Mouse (Mus musculus): Measurements from ENCODE around the gene Pip4k2b.
A peak's percentile ranks its signal among the peaks of the same experiment; 100 is the strongest.
"Not testable (repeated sequence)": the region's sequence is repeated elsewhere in the genome, so short reads cannot be mapped to it uniquely, and the experiment has no call there.

Pip4k2b gene

DNA sequence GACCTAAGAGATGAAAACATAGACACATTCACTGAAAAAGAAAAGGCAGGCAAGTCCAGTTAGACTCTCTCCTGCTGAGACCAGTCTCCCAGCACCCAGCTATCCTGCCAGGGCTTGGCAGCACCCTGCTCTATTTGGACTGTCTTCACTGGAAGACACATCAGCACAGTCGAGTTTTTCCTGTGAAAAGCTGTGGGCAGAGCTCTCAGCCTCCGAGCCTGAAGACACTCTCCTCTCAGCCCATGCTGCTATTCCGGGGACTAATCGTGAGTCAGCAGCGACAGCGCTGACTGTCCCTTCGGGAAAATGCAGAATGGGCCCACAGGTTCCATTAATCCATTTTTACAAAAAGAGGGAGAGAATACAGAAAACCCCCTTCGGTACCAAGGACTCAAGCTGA lies 8.8 kb upstream of the Pip4k2b start:
- peak in 1 of 2 experiments; percentile 30 for DNase-seq (ENCODE audit: low spot score in 2 of 2)

DNA sequence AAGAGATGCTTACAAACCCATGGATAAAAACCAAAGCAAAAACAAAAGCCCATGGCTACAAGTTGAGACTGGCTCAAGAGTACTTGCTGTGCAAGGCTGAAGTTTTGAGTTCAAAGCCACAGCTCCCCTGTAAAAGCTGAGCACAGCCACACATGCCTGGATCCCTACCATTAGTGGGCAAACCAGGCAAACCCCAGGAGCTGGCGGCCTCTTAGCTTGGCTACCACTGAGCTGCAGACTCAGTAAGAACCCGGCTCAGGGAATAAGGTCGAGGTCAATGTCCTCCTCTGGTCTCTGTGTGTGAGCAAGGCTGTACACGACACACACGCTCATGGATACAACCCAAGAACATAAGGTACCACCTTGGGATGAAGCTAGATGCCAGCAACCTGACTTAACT lies 4.0 kb upstream of the Pip4k2b start:
- no peak for DNase-seq (ENCODE audit: low spot score in 2 of 2)

DNA sequence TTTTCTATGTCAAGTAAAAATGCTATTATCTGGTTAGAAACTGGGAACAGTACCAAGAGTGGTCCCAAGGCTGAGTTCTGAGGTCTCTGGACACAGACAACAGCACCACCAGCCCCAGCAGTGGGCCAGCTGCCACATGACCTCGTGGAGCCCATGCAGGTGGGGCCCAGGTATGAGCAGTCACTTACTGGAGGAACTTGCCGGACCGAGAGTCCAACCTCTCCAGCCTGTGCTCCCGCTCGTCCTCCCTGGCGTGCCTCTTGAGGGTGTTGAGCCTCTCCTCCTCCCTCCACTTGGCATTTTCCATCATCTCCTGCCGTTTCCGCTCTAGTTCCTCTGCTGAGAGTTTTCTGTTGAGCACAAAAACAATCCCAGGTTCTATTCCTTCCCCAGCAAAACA lies 3.3 kb upstream of the Pip4k2b start:
- no peak for DNase-seq (ENCODE audit: low spot score in 2 of 2)

DNA sequence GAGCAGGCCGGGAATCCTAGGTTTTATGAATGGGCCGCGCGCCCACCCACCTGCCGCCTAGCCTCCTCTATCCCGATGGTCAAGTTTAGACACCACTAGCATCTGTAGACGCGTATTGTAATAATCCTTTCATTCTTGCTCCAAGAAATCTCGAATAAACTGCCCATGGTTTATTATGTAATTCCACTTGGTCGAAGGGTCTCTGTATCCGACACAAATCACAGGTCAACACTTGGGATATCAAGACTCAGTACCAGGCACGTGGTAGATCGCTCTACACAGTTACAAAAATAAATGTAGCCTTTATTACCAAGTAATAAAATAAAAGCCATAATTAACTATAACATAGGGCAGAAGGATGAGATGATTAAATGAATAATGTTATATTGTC lies 822 bp upstream of the Pip4k2b start:
- no peak for DNase-seq (ENCODE audit: low spot score in 2 of 2)

DNA sequence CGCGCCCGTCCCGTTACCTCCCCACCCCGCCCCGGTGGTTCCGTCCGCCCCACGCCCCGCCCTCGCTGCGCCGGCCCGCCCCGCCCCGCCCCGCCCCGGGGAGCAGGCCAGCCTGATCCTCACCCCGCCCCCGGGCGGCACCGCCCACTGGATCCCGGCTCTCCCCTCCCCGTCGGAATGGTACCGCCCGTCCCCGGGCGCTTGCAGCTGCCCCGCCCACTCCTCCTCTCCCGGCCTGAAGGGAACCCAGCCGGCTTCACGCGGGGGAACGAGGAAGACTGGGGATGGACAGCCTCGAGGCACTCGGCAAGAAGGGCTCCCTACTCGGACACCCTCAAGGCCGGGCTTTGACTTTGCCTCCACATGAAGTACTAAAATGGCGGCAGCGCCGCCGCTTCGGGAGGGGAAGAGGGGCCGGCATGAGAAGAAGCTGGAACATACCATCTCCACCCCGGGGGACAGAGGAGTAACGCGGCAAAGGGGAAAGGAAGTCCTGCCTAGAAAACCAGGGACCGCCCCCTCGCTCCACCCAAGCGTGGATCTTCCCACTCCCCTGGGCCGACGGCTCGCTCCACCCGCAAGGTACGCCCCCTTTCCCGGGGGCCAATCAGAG lies 320 bp upstream of the Pip4k2b start:
- DNase-seq (ENCODE audit: low spot score in 2 of 2): peak; percentile 95 to 97

DNA sequence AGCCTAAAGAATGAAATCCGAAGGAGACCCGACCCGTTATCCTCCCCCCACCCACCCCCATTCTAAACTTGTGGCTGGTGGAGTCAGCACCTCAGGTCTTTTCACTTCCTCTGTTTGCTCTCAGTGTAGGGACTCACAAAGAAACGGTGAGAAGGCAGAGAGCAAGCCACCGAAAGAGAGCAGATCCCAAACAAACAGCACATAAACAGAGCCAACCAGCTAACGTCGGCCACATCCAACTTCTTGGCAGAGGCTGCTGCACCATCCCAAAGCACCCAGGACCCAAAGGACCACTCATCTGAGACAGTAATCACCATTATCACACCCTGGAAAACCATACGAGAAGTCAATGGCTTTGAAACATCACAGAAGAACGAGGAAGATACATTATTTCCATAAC lies 1.1 kb downstream of the Pip4k2b start:
- no peak for DNase-seq (ENCODE audit: low spot score in 2 of 2)

DNA sequence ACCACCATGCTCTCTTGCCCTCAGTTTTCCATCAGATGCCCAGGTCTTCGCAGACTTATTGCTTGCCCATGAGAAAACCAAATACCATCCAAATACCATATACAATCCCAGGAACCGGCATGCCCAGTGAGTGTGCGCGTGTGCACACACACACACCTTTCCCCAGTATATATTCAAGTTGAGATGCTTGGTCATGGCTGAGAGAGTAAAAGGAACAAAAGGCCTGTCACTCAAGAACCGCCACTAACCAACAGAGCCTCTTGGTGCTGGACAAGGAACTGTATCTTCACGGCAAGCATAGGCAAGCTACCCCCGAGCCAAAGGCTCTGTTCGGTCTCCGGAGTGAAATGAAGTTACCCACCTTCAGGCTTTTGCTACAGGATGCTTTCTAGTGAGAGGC lies 1.9 kb downstream of the Pip4k2b start:
- DNase-seq (ENCODE audit: low spot score in 2 of 2): no peak

DNA sequence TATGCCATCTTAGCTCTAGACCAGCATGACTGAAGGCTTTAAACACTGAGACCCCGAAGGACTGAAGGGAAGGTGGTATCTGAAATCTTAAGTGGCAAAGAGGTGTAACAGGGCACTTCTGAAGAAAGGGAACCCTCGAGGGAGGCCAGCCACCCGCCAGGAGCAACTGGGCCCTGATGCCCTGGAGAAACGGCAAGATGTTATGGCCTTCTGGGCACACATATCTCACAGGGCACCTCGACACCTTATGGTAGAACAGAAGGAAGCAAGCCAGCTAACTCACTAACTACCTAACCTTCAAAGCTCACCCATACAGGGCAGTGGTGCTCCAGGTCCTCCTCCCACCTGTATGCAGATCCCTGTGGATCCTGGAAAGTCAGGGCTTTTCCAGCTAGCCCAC lies 2.3 kb downstream of the Pip4k2b start:
- no peak for DNase-seq (ENCODE audit: low spot score in 2 of 2)

DNA sequence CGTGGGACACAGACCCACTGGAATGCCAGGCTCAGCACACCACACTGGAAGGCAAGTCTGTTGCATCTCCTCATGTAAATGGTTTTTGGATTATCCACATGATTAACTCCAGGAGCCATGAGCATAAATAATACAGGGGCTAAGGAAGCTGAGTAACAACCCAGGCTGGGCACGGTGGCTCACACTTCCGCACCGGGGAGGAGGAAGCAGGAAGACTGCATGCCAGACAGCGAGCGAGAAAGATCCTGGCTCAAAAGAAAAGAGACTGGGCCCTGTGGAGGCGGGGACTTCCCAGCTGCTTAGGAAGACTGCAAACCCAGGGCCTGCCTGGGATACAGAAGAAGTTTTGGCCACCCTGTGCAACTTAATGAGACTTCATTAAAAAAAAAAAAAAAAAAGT lies 4.3 kb downstream of the Pip4k2b start:
- DNase-seq (ENCODE audit: low spot score in 2 of 2): no peak

DNA sequence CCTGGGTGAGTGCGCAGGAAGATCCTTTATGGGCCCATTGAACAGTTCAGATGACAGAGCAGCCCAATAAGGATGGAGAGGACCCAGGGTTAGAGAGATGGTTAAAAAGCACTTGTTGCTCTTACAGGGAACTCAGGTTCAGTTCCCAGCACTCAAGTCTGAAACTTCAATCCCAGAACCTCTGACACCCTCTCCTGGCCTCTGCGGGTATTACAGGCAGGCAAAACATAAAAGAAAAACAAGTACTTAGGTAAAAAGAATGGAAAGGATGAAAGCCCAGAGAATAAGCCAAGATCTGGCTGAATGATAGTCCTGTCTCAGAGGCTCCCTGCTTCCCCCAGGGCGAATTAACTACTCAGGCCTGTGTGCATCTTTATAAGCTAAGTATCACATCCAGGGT lies 5.3 kb downstream of the Pip4k2b start:
- no peak for DNase-seq (ENCODE audit: low spot score in 2 of 2)

DNA sequence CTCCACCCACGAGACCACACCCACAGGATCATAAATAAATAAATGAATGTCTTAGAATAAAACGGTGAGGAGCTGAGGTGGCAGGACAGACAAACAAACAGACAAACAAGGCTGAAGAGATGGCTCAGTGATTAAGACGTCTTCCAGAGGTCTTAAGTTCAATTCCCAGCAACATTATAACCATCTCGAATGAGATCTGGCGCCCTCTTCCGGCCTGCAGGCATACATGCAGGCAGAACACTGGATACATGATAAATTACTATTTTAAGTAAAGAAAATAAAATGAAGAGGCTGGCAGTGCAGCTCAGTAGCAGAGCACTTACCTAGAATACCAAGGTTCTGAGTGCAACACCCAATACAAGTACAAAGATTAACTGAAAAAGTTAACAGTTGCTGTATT lies 5.8 kb downstream of the Pip4k2b start:
- no peak for DNase-seq (ENCODE audit: low spot score in 2 of 2)

DNA sequence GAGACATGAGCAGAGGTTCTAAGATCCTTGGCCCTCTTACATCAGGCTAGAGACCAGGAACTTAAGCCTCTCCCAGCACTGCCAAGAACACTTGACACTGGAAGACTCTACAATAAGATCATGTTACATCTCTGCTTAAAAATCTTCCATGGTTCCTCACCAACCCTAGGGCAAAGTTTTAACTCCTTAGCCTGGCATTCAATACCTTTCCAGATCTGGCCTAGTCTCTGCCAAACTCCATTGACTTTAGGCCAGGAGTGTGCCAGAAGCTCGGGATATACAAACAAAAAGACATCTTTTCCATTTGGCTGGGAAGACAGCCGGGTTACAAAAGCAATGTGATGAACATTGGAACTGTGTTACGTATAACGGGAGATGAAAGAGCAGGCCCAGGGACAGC lies 6.9 kb downstream of the Pip4k2b start:
- DNase-seq (ENCODE audit: low spot score in 2 of 2): no peak

DNA sequence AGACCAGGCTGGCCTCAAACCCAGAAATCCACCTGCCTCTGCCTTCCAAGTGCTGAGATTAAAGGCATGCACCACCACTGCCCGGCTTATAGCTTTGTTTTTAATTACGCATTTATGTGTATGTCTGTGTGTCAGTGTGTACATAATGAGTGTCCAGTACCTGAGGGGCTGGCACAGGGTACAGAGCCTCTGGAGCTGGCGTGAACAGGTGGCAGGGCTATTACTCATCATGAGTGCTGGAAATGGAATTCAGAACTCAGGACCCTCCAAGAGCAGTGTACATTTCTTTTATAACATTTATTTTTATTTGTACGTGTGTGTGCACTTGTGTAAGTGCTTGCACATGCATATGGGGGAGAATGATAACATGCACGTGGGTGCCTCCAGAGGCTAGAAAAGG lies 7.9 kb downstream of the Pip4k2b start:
- no peak for DNase-seq (ENCODE audit: low spot score in 2 of 2)

DNA sequence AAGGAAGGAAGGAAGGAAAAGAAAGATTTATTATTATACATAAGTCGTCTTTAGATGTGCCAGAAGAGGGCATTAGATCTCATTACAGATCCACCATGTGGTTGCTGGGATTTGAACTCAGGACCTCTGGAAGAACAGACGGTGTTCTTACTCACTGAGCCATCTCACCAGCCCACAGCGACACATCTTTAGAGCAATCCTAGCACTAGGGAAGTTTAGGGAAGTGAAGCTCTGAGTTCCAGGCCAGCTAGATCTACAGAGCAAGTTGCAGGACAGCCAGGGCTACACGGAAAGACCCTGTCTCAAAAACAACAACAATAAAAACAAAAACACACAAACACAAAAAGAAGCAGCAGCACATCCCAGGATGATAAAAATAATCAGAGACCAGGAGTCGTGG lies 9.7 kb downstream of the Pip4k2b start:
- not testable (repeated sequence) for DNase-seq (ENCODE audit: low spot score in 2 of 2)

DNA sequence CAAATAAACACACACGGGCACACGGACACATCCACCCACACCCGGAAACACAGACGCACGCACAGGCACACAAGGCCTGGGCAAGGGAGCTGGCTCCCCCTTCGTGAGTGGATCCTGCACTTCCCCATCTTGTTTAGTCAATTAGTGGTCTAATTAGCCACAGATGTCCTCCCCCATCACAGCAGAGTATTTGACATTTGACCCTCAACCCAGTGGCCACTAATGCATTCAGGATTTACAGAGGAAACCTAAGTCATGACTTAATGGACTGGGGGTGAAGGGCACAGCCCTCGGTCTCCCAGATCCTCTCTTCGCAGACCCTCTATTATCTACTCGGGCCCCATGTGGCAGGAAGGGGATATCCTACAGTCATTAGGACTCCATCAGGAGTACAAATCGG lies 10.8 kb downstream of the Pip4k2b start:
- DNase-seq (ENCODE audit: low spot score in 2 of 2): no peak

DNA sequence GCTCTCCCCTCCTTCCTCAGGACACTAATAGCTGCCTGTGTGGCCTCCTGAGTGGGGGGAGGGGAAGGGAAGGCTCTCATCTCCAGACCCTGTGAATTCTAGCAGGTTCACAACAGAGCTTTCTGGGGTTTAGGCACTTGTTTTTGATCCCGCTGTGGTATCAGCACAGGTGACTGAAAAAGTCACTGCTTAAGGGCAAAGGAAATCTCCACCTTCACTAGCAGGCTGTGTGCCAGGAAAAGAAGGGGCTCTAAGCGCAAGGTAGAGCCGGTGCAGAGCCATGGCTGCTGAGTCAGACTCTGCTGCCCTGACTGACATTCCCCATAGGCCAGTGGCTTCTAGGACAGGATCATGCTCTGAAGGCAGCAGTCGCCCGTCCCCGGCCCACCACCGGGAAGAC lies 15.8 kb downstream of the Pip4k2b start:
- DNase-seq (ENCODE audit: low spot score in 2 of 2): no peak

DNA sequence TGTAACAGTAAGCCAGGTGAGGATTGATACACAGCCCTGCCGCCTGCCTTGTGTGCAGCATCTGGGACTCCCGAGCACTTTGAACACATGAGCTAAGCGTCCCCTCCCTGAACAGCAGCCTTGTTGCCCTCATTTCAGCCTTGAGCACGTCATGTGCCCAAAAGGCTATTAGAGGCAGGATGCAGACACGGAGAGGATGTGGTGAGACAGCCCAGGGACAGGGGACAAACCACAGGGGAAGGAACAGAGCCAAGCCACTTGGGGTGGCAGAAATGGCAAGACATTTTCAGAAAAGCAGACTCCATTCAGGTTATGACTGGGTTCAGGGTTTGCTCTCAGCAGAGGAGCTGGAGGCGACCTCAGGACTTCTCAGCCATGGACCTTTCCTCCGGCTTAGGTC lies 16.2 kb downstream of the Pip4k2b start:
- no peak for DNase-seq (ENCODE audit: low spot score in 2 of 2)

DNA sequence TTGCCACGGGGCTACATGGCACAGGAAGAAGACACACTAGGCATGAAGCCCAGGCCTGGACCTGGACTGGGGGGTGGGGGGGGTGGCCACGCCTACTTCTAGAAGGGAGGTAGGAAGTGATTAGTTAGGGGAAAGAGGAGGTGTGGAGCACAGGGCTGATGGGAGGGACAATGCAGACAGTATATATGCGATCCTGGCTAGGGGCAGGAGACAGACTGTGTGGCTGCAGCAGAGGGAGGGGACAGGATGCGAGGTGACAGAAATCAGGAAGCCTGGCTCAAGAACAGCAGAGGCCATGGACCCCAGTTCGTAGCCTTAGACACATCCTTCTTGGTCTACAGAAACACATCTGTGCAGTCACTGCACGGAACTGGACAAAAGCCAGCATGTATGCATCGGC lies 20.8 kb downstream of the Pip4k2b start:
- DNase-seq (ENCODE audit: low spot score in 2 of 2): no peak

DNA sequence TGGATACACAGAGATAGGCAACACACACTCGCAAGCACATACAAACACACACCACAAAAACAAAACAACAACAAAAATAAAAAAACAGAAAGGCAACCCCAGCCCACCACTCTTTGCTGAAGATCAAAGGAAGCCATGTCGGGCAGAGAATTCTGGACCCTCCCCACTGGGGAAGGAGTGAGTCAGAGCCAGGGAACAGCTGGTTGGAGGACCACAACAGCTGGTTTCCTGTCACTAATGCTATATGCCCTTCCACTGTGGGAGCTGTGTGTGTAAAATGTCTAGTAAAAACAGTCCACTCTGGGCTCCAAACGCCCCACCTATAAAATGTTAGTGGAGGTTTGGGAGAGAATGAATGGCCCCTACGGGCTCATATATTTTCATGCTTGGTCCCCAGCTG lies 23.2 kb downstream of the Pip4k2b start:
- no peak for DNase-seq (ENCODE audit: low spot score in 2 of 2)

DNA sequence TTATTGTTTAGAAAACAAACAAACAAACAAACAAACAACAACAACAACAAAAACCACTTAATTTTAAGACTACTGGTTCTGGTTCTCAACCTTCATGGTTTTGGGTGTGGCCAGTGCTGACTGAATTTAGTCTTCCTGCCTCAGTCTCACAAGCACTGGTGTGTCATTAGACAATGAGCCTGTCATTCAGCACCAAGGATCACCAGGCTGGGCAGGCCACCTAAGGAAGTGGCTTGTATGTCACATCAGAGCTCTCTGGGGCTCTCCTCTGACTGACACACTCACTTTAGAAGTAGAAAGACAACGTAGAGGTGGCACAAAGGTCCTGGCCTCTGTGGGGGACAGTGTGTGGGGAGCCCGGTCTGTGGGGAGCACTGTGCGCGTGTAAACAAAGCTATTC lies 25.5 kb downstream of the Pip4k2b start:
- no peak for DNase-seq (ENCODE audit: low spot score in 2 of 2)

DNA sequence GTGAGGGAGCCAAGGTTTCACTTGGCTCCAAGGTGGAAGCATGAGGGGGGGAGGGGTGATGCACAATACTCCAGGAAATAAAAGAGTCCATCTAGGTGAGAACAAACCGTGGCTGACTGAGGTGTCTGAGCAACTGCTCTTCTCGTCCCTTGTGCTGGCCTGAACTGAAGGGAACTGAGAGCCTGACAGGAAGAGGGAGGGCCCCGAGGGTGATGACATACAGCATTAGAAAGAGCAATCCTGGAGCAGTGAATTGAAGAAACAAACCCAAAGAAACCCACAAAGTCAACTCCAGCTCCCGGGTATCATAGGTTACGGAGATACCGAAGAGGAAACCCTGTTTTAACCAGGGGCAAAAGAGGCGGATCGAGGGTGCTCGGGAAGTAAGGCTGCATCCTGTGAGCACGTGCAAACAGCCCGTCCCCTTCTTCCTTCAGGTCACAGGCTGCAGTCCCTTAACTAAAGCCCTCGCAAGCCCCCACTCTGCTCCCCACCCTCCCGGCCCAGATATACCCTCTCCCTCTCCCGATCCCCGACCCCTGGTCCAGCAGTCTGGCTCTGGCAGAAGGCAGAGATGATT lies 26.1 kb downstream of the Pip4k2b start:
- DNase-seq (ENCODE audit: low spot score in 2 of 2): no peak

DNA sequence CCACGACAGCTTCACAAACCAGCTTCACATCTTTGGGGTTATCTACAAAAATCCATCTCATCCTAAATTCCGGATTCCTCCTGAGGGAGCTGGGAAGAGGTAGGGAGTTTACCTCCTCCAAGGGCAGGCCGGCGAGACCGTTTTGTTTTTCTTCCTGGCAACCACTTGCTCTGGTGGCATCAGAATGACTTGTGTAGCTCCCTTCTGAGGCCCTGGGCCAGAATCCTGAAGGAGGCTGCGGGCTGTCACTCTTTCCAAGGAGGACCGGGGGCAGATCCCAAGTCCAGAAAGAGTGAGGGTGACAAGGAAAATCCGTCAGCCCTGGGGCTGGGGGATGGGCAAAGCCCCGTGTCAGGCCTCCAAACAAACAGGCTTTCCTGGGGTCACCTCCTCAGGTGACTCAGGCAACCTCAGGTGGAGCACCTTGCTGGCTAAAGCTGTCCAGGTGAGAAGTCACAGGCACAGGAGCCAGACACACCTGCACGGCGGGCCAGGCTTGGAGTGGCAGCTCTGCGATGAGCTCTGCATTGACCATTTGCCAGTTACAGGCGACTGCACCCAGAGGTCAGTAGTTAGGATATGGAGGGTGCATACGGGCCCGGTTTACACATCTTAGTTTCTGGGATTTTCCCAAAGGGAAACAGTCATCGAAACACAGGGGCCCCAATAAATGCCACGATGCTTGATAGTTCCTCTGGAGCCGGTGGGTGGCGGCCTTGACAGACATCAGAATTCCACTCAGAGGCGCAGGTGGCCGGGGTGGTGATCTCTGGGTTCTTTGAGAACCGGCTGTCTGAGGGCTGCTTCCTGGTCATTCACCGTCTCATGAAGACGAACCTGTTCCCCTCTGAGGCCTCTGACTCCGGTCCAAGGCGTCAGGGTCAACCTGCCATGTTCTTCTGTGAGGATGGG lies 26.9 kb downstream of the Pip4k2b start:
- DNase-seq (ENCODE audit: low spot score in 2 of 2): no peak

DNA sequence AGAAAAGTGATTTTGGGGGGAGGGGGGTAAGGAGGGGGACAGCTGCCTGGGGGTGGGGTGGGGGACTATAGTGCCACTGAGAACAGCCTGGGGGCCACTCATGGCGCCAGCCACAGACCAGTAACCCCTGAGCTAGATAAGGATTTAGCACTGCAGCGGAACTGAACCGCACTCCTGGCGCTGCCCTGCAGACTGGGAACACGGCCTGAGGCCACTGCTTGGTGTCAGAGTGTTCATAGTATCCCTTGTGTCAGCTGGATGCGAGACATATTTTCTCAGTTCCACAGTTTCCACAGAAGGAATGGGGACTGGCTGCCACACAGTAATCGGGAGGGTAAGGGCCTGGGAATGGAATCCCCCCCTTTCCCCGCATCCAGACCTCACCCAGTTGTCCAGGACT lies 28.5 kb downstream of the Pip4k2b start:
- DNase-seq (ENCODE audit: low spot score in 2 of 2): no peak

All from frontal cortex, postnatal 25 days (tissue).